Mouse (Mus musculus) bone marrow, adult 2 months (tissue): ENCODE measurements at regions not wholly inside any gene's neighbourhood (a gene's known extent, or its start where the extent isn't known, plus 50 kb on each side); places are given as distances from the start of the nearest gene placed in this dataset.

Experiments
- CTCF ChIP-seq: fragments of 200-500 bp; IDR thresholded peaks from 2 replicates; pipeline ENCODE4 v1.5.1; 2011; ENCODE audit warnings: low read length, control low read depth; ENCODE audit not compliant: control insufficient read depth, insufficient read depth
- POLR2A ChIP-seq: fragments of 200-500 bp; IDR thresholded peaks from 2 replicates; pipeline ENCODE4 v1.6.1; 2011; ENCODE audit warnings: low read depth, mild to moderate bottlenecking, control low read depth, low read length, borderline replicate concordance; ENCODE audit not compliant: control insufficient read depth

DNA sequence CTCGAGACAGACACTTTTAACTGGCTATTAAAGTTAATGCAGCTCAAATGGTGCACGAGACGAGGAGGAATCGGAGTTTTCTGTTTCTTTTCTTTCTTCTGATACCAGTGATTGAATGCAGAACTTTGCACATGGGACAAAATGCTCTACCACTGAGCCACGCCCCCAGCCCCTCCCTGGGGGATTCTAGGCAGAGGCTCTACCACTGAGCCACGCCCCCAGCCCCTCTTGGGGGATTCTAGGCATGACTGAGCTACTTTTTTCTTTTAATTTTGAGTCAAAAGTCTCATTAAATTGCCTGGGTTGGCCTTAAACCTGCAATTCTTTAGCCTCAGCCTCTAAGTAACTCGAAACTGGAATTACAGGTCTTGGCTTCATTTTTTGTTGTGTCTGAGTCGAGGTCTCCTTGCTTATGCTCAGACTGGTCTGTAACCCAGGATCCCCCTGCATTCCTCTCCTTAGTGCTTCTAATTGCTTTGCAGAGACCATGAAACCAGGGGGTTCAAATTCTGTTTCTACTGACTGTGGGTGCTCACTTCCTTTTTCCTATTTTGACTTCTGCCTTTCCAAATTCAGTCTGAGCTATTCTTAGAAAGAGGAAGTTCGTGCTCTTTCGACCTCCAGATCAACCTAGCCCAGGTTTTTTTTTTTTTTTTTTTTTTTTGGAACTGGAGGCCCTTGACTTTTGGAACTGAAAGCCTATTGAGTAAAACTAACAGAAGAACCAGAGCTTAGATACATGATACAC lies 55.4 kb upstream of the Card11 start:
- TF ChIP-seq CTCF (no peak), POLR2A (no peak)
